Mouse (Mus musculus) intestine, embryonic 14.5 days (tissue): ENCODE data around the gene Lnp1. TPM values are rescaled to one million over a fixed set of nuclear protein-coding genes. Genes with fewer than 3 reads are reported as not detected.

ENCODE experiments used
- polyA plus RNA-seq: library from polyadenylated mRNA; unstranded; fragments of >200 nt; fragmentation: Nextera tagmentation; extraction: Ambion mirVana; gene quantifications from 2 replicates; pipeline ENCODE4 v1.2.1, GENCODE M21; 2014

The Lnp1 gene
- polyA plus RNA-seq, 1 experiment from 2014 or later, result not detected

Other genes with a start within 250 kb of the Lnp1 start
- gene Tfg, start 210.6 kb downstream of the Lnp1 start, polyA plus RNA-seq, result 151 and 162 TPM in 2 replicates
- gene Adgrg7, start 132.2 kb downstream of the Lnp1 start, polyA plus RNA-seq, result 0.60 and 0.99 TPM in 2 replicates
- 35.4 and 36.1 TPM in 2 replicates for gene Tmem45a, start 41.9 kb downstream of the Lnp1 start, polyA plus RNA-seq
- 0.08 TPM in 1 of 2 replicates, not detected in the other for gene Tmem45a2, start 143.3 kb upstream of the Lnp1 start, polyA plus RNA-seq
- 58.5 and 61.4 TPM in 2 replicates for gene Tomm70a, start 193.6 kb upstream of the Lnp1 start, polyA plus RNA-seq
- 78.8 and 84.4 TPM in 2 replicates for gene Nit2, start 239.3 kb upstream of the Lnp1 start, polyA plus RNA-seq